Mouse (Mus musculus) liver, adult 2 months (tissue): ENCODE data around the gene Gata2.

ENCODE experiments used
- CTCF ChIP-seq: fragments of 200-500 bp; IDR thresholded peaks from 2 replicates; pipeline ENCODE4 v1.5.1; 2011; ENCODE audit warnings: low read depth, low read length, control low read depth
- POLR2A ChIP-seq: fragments of 200-500 bp; IDR thresholded peaks from 2 replicates; pipeline ENCODE4 v1.6.1; 2011; ENCODE audit warnings: low read length, control low read depth; ENCODE audit not compliant: insufficient read depth; ENCODE audit errors: extremely low read depth

DNA sequence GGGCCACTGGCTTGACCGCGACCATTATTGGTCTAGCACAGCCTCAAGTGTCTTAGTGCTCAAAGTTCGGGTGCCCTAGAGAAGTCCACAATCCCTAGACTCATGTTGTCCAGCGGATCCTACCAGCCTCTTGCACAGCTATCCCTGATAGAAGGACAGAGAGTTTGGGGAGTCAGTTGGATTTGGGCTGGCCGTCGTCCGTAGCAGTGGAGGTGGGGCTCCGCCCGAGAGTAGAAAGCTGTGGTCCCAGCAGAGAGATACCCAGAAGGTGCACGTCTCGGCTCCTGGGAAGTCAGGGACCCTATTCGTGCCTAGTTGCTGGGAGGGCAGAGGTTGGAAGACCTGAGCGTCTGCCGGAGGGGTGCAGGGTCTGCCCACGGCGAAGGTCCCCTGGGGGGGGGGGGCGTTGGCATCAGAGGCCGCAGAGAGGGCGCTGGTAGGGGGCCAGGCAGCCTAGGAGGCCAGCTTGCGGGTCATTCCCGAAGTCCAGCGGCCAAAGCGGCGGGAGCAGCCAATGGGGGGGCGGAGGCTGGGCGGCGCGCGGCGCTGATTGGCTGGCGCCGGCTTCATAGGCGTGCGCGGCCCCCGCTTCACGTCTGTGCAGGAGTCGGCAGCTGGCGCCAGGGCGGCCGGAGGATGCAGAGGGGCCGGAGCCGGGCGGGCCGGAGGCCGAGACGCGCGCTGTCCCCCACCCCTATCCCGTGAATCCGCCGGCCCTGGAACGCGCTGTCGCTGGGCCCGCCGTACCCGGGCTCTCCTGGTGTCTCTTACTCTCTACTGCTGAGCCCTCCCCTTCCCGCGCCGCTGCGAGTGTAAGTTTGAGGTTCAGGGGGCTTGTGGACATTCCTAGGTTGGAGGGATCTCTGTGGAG, 4.6 kb downstream of the Gata2 start:
- TF ChIP-seq CTCF = no peak
- TF ChIP-seq POLR2A = 0 out of 2 replicates have a peak, but pooled peaks have one; percentile 34
